Mouse (Mus musculus): ENCODE data around the gene Nhej1. TPM values are rescaled to one million over a fixed set of nuclear protein-coding genes. Genes with fewer than 3 reads are reported as not detected.

Nhej1 gene
- polyA plus RNA-seq, 1 experiment, result 7.7 TPM

DNA sequence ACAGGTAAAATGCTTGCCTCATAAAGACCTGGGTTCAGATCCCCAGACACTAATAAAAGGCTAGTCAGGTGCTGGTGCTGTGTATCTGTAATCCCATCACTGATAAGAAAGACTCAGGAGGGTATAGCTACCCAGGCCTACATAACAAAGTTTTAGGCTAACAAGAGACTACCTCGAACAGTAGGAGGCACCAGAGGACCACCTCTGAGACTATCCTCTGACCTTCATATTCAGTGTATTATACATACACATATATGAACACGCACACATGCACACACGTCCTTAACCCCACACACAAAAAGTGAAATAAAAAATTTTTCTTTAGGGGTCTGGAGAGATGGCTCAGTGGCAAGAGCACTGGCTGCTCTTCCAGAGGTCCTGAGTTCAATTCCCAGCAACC, 2.8 kb downstream of the Nhej1 start:
- Histone ChIP-seq H3K27me3 (ENCODE audit: control insufficient read depth, insufficient read depth, low read length) (no peaks in the 10 kb centered on the region), H3K27ac (ENCODE audit: control insufficient read depth, insufficient read depth, low read depth, low read length) (no peak overlapping the region), H3K4me1 (ENCODE audit: control insufficient read depth, insufficient read depth, low read length) (no peaks in the 10 kb centered on the region; the same call in 1 of the 2 replicates), H3K4me3 (ENCODE audit: control insufficient read depth, low read depth, low read length) (no peak overlapping the region), H3K36me3 (ENCODE audit: control insufficient read depth, insufficient read depth, low read length) (no peaks in the 10 kb centered on the region)
- no peak for TF ChIP-seq CTCF (IDR thresholded peaks at IDR 0.05; ENCODE audit: control insufficient read depth, insufficient read depth, insufficient replicate concordance, low read depth, low read length)
- TF ChIP-seq POLR2A (IDR thresholded peaks at IDR 0.05; ENCODE audit: control insufficient read depth, low read depth, low read length), result no peak

DNA sequence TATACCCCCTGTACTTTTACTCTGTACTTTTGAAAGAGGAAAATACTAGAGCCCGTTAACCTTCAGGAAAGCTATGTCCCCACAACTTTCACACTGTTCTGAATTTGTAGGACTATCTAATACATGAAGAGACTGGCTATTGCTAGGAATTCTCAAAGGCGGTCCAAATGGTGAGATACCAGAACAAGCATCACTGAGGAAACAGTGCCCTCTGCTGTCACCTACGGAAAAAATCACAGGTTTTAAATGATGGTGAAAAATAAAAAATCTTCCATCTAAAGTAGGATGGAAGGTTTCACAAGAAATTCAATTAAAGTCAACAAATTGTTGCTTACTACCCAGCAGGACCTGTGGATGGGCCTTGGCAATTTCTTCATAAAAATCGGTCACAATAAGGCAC, 72.9 kb downstream of the Nhej1 start:
- Histone ChIP-seq H3K4me3 (ENCODE audit: control insufficient read depth, low read depth, low read length) (no peak overlapping the region), H3K27me3 (ENCODE audit: control insufficient read depth, insufficient read depth, low read length) (no peaks in the 10 kb centered on the region), H3K4me1 (ENCODE audit: control insufficient read depth, insufficient read depth, low read length) (no peaks in the 10 kb centered on the region), H3K36me3 (ENCODE audit: control insufficient read depth, insufficient read depth, low read length) (peaks cover 2% of the 10 kb centered on the region; the same call in 1 of the 2 replicates), H3K27ac (ENCODE audit: control insufficient read depth, insufficient read depth, low read depth, low read length) (no peak overlapping the region)
- no peak for TF ChIP-seq CTCF (IDR thresholded peaks at IDR 0.05; ENCODE audit: control insufficient read depth, insufficient read depth, insufficient replicate concordance, low read depth, low read length)
- no peak for TF ChIP-seq POLR2A (IDR thresholded peaks at IDR 0.05; ENCODE audit: control insufficient read depth, low read depth, low read length)

DNA sequence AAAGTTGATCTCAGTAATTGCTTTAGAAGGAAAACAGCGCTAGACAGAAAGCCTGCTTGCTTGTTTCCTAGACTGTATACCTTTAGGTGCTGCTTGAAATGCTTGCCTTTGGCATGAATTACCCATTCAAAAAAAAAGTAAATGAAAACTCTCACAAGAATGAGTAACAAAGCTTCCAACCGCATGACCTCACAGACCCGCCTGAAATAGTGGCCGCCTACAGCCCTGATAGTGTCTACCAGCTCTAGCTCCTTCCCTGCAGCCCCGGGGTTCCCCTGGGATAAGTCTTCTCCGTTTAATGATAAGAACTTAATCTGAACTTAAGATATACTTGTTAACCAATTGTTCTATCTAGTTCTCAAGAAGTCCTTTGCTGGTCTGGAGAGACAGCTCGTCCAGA, 73.6 kb downstream of the Nhej1 start:
- Histone ChIP-seq H3K4me1 (ENCODE audit: control insufficient read depth, insufficient read depth, low read length) (no peaks in the 10 kb centered on the region), H3K27me3 (ENCODE audit: control insufficient read depth, insufficient read depth, low read length) (no peaks in the 10 kb centered on the region), H3K36me3 (ENCODE audit: control insufficient read depth, insufficient read depth, low read length) (peaks cover 2% of the 10 kb centered on the region; the same call in 1 of the 2 replicates), H3K27ac (ENCODE audit: control insufficient read depth, insufficient read depth, low read depth, low read length) (no peak overlapping the region), H3K4me3 (ENCODE audit: control insufficient read depth, low read depth, low read length) (no peak overlapping the region)
- no peak for TF ChIP-seq CTCF (IDR thresholded peaks at IDR 0.05; ENCODE audit: control insufficient read depth, insufficient read depth, insufficient replicate concordance, low read depth, low read length)
- no peak for TF ChIP-seq POLR2A (IDR thresholded peaks at IDR 0.05; ENCODE audit: control insufficient read depth, low read depth, low read length)

DNA sequence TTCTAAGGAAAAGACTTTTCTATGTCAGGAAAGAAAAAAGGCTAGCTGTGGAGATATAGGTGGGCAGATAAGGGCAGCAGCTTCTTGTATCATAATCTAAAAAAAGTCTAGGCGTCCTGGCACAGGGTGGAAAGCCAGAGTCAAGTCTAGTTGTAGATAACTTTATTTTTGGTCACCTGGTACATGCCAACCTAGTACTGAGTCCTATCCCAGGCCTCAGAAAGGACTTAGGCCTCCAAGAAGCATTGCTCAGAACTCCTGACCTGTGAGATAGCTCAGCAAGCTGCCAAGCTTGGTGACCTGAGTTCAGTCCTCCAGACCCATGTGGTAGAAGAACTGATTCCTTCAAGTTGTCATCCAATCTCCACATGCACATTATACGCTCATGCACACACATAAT, 76.4 kb downstream of the Nhej1 start:
- no peaks in the 10 kb centered on the region for H3K36me3 ChIP-seq (ENCODE audit: control insufficient read depth, insufficient read depth, low read length)
- no peaks in the 10 kb centered on the region for H3K27me3 ChIP-seq (ENCODE audit: control insufficient read depth, insufficient read depth, low read length)
- no peak for TF ChIP-seq POLR2A (IDR thresholded peaks at IDR 0.05; ENCODE audit: control insufficient read depth, low read depth, low read length)
- no peak for TF ChIP-seq CTCF (IDR thresholded peaks at IDR 0.05; ENCODE audit: control insufficient read depth, insufficient read depth, insufficient replicate concordance, low read depth, low read length)
- H3K4me1 ChIP-seq (ENCODE audit: control insufficient read depth, insufficient read depth, low read length), result no peaks in the 10 kb centered on the region
- peak overlapping the region; percentile 67 for H3K4me3 ChIP-seq (ENCODE audit: control insufficient read depth, low read depth, low read length)
- H3K27ac ChIP-seq (ENCODE audit: control insufficient read depth, insufficient read depth, low read depth, low read length), result no peak overlapping the region

DNA sequence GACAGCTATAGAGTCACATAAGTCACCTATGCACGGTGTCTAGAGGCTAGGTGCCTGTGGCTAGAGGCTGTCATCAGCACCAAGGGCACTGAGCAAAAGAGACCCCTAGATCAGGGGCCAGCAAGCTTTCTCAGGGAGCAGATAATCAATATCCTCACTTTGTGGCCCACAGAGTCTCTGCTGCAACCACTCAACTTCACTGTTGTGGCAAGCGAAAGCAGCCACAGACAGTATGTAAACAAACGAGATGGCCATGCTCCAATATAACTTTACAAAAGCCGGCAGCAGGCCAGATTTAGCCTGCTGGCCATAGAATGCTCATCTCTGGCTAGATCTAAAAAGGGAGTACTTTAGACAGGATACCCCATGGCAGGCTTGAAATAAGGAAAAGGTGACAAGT, 77.0 kb downstream of the Nhej1 start:
- H3K4me3 ChIP-seq (ENCODE audit: control insufficient read depth, low read depth, low read length), result peak overlapping the region; percentile 58
- H3K27ac ChIP-seq (ENCODE audit: control insufficient read depth, insufficient read depth, low read depth, low read length), result no peak overlapping the region
- no peaks in the 10 kb centered on the region for H3K36me3 ChIP-seq (ENCODE audit: control insufficient read depth, insufficient read depth, low read length)
- TF ChIP-seq POLR2A (IDR thresholded peaks at IDR 0.05; ENCODE audit: control insufficient read depth, low read depth, low read length) (no peak), CTCF (IDR thresholded peaks at IDR 0.05; ENCODE audit: control insufficient read depth, insufficient read depth, insufficient replicate concordance, low read depth, low read length) (no peak)
- H3K4me1 ChIP-seq (ENCODE audit: control insufficient read depth, insufficient read depth, low read length), result no peaks in the 10 kb centered on the region
- H3K27me3 ChIP-seq (ENCODE audit: control insufficient read depth, insufficient read depth, low read length), result no peaks in the 10 kb centered on the region

DNA sequence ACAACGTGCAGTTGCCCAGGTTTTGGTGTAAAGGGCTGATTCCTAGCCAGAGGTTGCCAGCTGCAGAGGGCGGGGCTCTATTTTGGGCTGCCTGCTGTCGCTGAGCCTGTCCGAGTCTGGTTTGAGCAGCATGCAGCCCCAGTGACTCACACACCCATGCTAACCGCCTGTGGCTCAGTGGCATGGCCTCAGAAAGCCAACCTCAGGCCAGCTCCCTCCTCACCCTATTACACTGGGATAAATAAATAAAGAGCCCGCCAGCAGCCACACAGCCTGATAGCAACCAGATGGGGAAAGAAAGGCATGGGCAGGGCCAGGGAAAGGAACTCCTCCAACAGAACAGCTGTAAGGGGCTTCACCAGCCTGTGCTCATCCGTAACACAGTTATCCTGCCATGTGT, 84.6 kb downstream of the Nhej1 start:
- H3K36me3 ChIP-seq (ENCODE audit: control insufficient read depth, insufficient read depth, low read length), result no peaks in the 10 kb centered on the region
- H3K4me1 ChIP-seq (ENCODE audit: control insufficient read depth, insufficient read depth, low read length), result no peaks in the 10 kb centered on the region
- H3K27me3 ChIP-seq (ENCODE audit: control insufficient read depth, insufficient read depth, low read length), result no peaks in the 10 kb centered on the region
- H3K27ac ChIP-seq (ENCODE audit: control insufficient read depth, insufficient read depth, low read depth, low read length), result no peak overlapping the region
- no peak for TF ChIP-seq POLR2A (IDR thresholded peaks at IDR 0.05; ENCODE audit: control insufficient read depth, low read depth, low read length)
- no peak for TF ChIP-seq CTCF (IDR thresholded peaks at IDR 0.05; ENCODE audit: control insufficient read depth, insufficient read depth, insufficient replicate concordance, low read depth, low read length)
- no peak overlapping the region for H3K4me3 ChIP-seq (ENCODE audit: control insufficient read depth, low read depth, low read length)

DNA sequence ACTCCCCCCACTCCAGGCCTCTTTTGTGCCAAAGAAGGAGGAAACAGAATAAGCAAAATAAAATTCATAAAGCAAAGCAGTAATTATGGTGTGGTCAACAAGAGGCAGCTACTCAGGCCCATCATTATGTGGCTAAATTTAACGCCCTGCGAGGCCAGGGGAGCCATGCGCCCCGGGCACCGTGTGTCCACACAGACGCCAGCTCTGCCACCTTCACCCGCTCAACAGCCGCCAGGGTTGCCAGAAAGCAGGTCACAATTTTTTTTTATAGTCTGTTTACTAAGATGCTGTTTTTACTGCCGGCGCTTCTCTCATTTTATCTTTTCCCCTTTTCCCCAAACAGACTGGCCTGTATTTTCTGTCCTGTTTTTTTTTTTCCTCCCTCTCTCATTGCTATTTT, 93.0 kb downstream of the Nhej1 start:
- Histone ChIP-seq H3K4me1 (ENCODE audit: control insufficient read depth, insufficient read depth, low read length) (no peaks in the 10 kb centered on the region), H3K4me3 (ENCODE audit: control insufficient read depth, low read depth, low read length) (no peak overlapping the region), H3K27me3 (ENCODE audit: control insufficient read depth, insufficient read depth, low read length) (no peaks in the 10 kb centered on the region), H3K36me3 (ENCODE audit: control insufficient read depth, insufficient read depth, low read length) (no peaks in the 10 kb centered on the region), H3K27ac (ENCODE audit: control insufficient read depth, insufficient read depth, low read depth, low read length) (no peak overlapping the region)
- TF ChIP-seq POLR2A (IDR thresholded peaks at IDR 0.05; ENCODE audit: control insufficient read depth, low read depth, low read length) (no peak), CTCF (IDR thresholded peaks at IDR 0.05; ENCODE audit: control insufficient read depth, insufficient read depth, insufficient replicate concordance, low read depth, low read length) (no peak)

All from testis, adult 2 months (tissue).